Mouse (Mus musculus): ENCODE measurements around the gene Lrp3.

DNA sequence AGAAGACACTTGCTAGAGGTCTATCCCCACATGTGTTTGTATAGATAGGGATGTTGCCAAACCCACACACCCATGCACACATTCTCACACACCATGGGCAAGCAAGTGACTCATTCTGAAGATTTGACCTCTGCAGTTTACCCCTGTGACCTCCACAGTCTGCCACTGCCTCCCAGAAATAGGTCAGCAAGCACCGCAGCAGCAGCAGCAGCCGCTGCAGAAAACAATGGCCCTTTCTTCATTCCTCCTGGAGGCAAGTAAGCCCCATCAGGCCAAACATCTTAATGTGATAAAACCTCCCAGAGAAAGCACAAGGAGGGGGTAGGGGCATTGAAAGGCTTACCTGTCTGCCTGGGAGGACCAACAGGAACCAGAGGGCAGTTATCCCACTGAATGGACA is 24.0 kb downstream of the Lrp3 start:
- TF ChIP-seq CTCF (IDR thresholded peaks at IDR 0.05; ENCODE audit: low read depth, low read length) (no peak), GATA1 (IDR thresholded peaks at IDR 0.05; ENCODE audit: borderline replicate concordance, low read length) (no peak)
